Mouse (Mus musculus) CH12.LX (cell line): ENCODE measurements around the gene Hk1. TPM values are rescaled to one million over a fixed set of nuclear protein-coding genes. Genes with fewer than 3 reads are reported as not detected.

ENCODE experiments used
- DNase-seq: peaks from one replicate; pipeline ENCODE4 v3.0.0-alpha.2; 2013; ENCODE audit errors: extremely low read depth
- H3K27ac ChIP-seq: 2 replicates; pipeline ENCODE4 v1.5.1; 2012; ENCODE audit warnings: low read depth, mild to moderate bottlenecking, control low read depth, moderate library complexity; ENCODE audit not compliant: insufficient read depth
- H3K27me3 ChIP-seq: replicated peaks from 2 replicates; pipeline ENCODE3; 2012; ENCODE audit warnings: inconsistent platforms
- H3K36me3 ChIP-seq, 2 experiments: replicated peaks in 1 of 2; 2 replicates each; pipeline versions ENCODE3 to v1.6.1; 2012; ENCODE audit warnings: inconsistent platforms in 1 of 2, low read length in 1 of 2, mild to moderate bottlenecking in 1 of 2, mixed read lengths in 1 of 2, moderate library complexity in 1 of 2; ENCODE audit not compliant: control insufficient read depth in 1 of 2, insufficient read depth in 1 of 2
- H3K4me1 ChIP-seq, 2 experiments: 2 replicates each; pipeline ENCODE4 v1.6.1; 2012; ENCODE audit warnings: inconsistent platforms in 1 of 2, moderate library complexity in 1 of 2; ENCODE audit not compliant: insufficient read depth in 2 of 2, control insufficient read depth in 1 of 2
- H3K4me2 ChIP-seq: 2 replicates; pipeline ENCODE4 v1.6.1; 2012; ENCODE audit warnings: low read depth, mild to moderate bottlenecking, control low read depth; ENCODE audit not compliant: poor library complexity, insufficient read depth, severe bottlenecking
- H3K4me3 ChIP-seq, 3 experiments: fragments of 150-350 bp in 1 of 3; sonication (generic) in 1 of 3; replicated peaks in 1 of 3; 2 replicates each; pipeline versions ENCODE3 to v1.5.1; 2011 to 2012; ENCODE audit warnings: low read depth in 2 of 3, low read length in 2 of 3, mild to moderate bottlenecking in 2 of 3, moderate library complexity in 2 of 3, control low read depth in 1 of 3, improper control_type of control experiment in 1 of 3, inconsistent platforms in 1 of 3, mixed read lengths in 1 of 3; ENCODE audit not compliant: poor library complexity in 1 of 3
- H3K79me2 ChIP-seq: replicated peaks from 2 replicates; pipeline ENCODE4 v1.6.1; 2012; ENCODE audit warnings: mild to moderate bottlenecking, moderate library complexity; ENCODE audit not compliant: control insufficient read depth, poor library complexity, insufficient read depth, severe bottlenecking; ENCODE audit errors: extremely low read depth
- H3K9ac ChIP-seq: 2 replicates; pipeline ENCODE4 v1.6.1; 2012; ENCODE audit warnings: low read depth, mild to moderate bottlenecking, control low read depth, moderate library complexity; ENCODE audit not compliant: insufficient read depth
- H3K9me3 ChIP-seq: replicated peaks from 2 replicates; pipeline ENCODE3; 2012; ENCODE audit warnings: low read length, inconsistent platforms, mixed read lengths
- BHLHE40 ChIP-seq: IDR thresholded peaks from 2 replicates; pipeline ENCODE4 v1.6.1; 2011; ENCODE audit warnings: mild to moderate bottlenecking, low read depth, low read length, improper control_type of control experiment
- CHD2 ChIP-seq: IDR thresholded peaks from 2 replicates; pipeline ENCODE4 v1.6.1; 2011; ENCODE audit warnings: low read length, improper control_type of control experiment
- CTCF ChIP-seq, 2 experiments: IDR thresholded peaks in 1 of 2; conservative IDR thresholded peaks in 1 of 2; 2 replicates each; pipeline ENCODE4 v1.5.1; 2011 to 2012; ENCODE audit warnings: low read depth in 2 of 2, low read length in 2 of 2, improper control_type of control experiment in 1 of 2, inconsistent platforms in 1 of 2, mild to moderate bottlenecking in 1 of 2, moderate library complexity in 1 of 2
- ELF1 ChIP-seq: IDR thresholded peaks from 2 replicates; pipeline ENCODE4 v1.6.1; 2014; ENCODE audit warnings: low read depth, mild to moderate bottlenecking, inconsistent platforms, low read length, improper control_type of control experiment
- EP300 ChIP-seq: IDR thresholded peaks from 2 replicates; pipeline ENCODE4 v1.6.1; 2011; ENCODE audit warnings: low read length, improper control_type of control experiment
- ETS1 ChIP-seq: conservative IDR thresholded peaks from 2 replicates; pipeline ENCODE4 v1.6.1; 2012; ENCODE audit warnings: low read depth, mild to moderate bottlenecking, inconsistent platforms, low read length, improper control_type of control experiment, moderate library complexity
- HCFC1 ChIP-seq: IDR thresholded peaks from 2 replicates; pipeline ENCODE4 v1.6.1; 2012; ENCODE audit warnings: low read depth, mild to moderate bottlenecking, inconsistent platforms, low read length, improper control_type of control experiment
- IRF4 ChIP-seq: IDR thresholded peaks from 2 replicates; pipeline ENCODE4 v1.6.1; 2014; ENCODE audit warnings: low read depth, mild to moderate bottlenecking, inconsistent platforms, low read length, improper control_type of control experiment
- MAFK ChIP-seq: IDR thresholded peaks from 2 replicates; pipeline ENCODE4 v1.6.1; 2011; ENCODE audit warnings: low read length, improper control_type of control experiment; ENCODE audit not compliant: insufficient replicate concordance
- MAX ChIP-seq: IDR thresholded peaks from 2 replicates; pipeline ENCODE4 v1.6.1; 2011; ENCODE audit warnings: low read length, improper control_type of control experiment
- MAZ ChIP-seq: IDR thresholded peaks from 2 replicates; pipeline ENCODE4 v1.6.1; 2012; ENCODE audit warnings: low read depth, mild to moderate bottlenecking, inconsistent platforms, low read length, improper control_type of control experiment, moderate library complexity
- MEF2A ChIP-seq: IDR thresholded peaks from 2 replicates; pipeline ENCODE4 v1.6.1; 2014; ENCODE audit warnings: low read depth, mild to moderate bottlenecking, inconsistent platforms, low read length, improper control_type of control experiment, borderline replicate concordance
- MXI1 ChIP-seq: IDR thresholded peaks from 2 replicates; pipeline ENCODE4 v1.6.1; 2011; ENCODE audit warnings: mild to moderate bottlenecking, low read depth, low read length, improper control_type of control experiment
- NRF1 ChIP-seq: IDR thresholded peaks from 2 replicates; pipeline ENCODE4 v1.6.1; 2014; ENCODE audit warnings: low read depth, mild to moderate bottlenecking, inconsistent platforms, low read length, improper control_type of control experiment, moderate library complexity
- POLR2A ChIP-seq: IDR thresholded peaks from 2 replicates; pipeline ENCODE4 v1.6.1; 2011; ENCODE audit warnings: low read depth, mild to moderate bottlenecking, improper control_type of control experiment, low read length
- RAD21 ChIP-seq: IDR thresholded peaks from 2 replicates; pipeline ENCODE4 v1.6.1; 2011; ENCODE audit warnings: low read depth, mild to moderate bottlenecking, low read length, improper control_type of control experiment, moderate library complexity
- TBP ChIP-seq: conservative IDR thresholded peaks from 2 replicates; pipeline ENCODE4 v1.6.1; 2011; ENCODE audit warnings: low read depth, low read length, improper control_type of control experiment
- UBTF ChIP-seq: IDR thresholded peaks from 2 replicates; pipeline ENCODE4 v1.6.1; 2012; ENCODE audit warnings: low read depth, mild to moderate bottlenecking, inconsistent platforms, low read length, improper control_type of control experiment, moderate library complexity
- USF2 ChIP-seq: conservative IDR thresholded peaks from 2 replicates; pipeline ENCODE4 v1.6.1; 2011; ENCODE audit warnings: low read depth, low read length, improper control_type of control experiment
- ZMIZ1 ChIP-seq: IDR thresholded peaks from 2 replicates; pipeline ENCODE4 v1.6.1; 2012; ENCODE audit warnings: low read depth, mild to moderate bottlenecking, inconsistent platforms, low read length, improper control_type of control experiment
- ZNF384 ChIP-seq: IDR thresholded peaks from 2 replicates; pipeline ENCODE4 v1.6.1; 2012; ENCODE audit warnings: low read depth, low read length, improper control_type of control experiment, inconsistent platforms
- dilution Hi-C: fragments of 300-500 bp; cut with MboI; formaldehyde crosslinking; loops from 2 replicates; pipeline ENCODE4 v1.14.3; 2020; ENCODE audit warnings: low sequenced_read_pairs; ENCODE audit not compliant: extremely low pct_unique_long_range_greater_than_20kb, extremely low pct_ligation_motif_present
- in situ Hi-C: fragments of 300-500 bp; cut with MboI; formaldehyde crosslinking; loops from 3 replicates; pipeline ENCODE4 v1.14.3; 2019; ENCODE audit warnings: low sequenced_read_pairs, low pct_ligation_motif_present, low pct_unique_long_range_greater_than_20kb, mixed read lengths
- polyA plus RNA-seq: library from polyadenylated mRNA; unstranded; fragments of >175 nt; gene quantifications from 2 replicates; pipeline ENCODE4 v1.2.1, GENCODE M21; 2012; ENCODE audit warnings: low read depth; ENCODE audit not compliant: insufficient read length
- total RNA-seq, 2 experiments: library from RNA; depleted of rRNA; stranded (reverse); fragments of 300-350 nt in 1 of 2; fragments of >200 nt in 1 of 2; gene quantifications; 2 replicates each; pipeline ENCODE4 v1.2.3; 2012 to 2014

The Hk1 gene
- total and polyA plus RNA-seq, 3 experiments: 9.3 to 30.1 (median 23.4) TPM

DNA sequence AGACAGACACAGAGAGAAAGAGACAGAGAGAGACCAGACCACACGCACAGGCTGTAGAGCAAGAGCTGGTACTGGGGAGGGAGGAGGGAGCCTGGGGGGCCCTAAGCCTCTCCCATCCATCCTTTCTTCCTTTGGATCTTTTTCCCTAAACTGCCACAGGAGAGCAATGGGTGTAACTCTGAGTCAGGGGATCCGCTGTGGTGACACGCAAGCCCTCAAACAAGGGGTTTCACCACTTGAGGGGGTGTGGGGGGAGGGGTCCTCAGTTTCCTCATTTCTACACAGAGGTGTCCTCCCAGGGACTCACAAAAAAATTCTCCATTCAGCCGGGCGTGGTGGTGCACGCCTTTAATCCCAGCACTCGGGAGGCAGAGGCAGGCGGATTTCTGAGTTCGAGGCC lies 48.4 kb downstream of the Hk1 start:
- in situ Hi-C loops: no loop called here
- Histone ChIP-seq H3K27me3 (no peaks in the 10 kb centered on the region), H3K27ac (no peak overlapping the region), H3K9me3 (peaks cover 3% of the 10 kb centered on the region), H3K79me2 (no peaks in the 10 kb centered on the region), H3K9ac (no peak overlapping the region), H3K4me2 (no peak overlapping the region), H3K4me3 (no peak overlapping the region), H3K4me1 (peaks cover 11 to 49% of the 10 kb centered on the region in 2 experiments), H3K36me3 (peaks cover 0 to 20% of the 10 kb centered on the region in 2 experiments)
- TF ChIP-seq USF2 (no peak), NRF1 (no peak), UBTF (no peak), CHD2 (no peak), ELF1 (no peak), MXI1 (no peak), BHLHE40 (no peak)
- dilution Hi-C loops: no loop called here
- DNase-seq: no peak

DNA sequence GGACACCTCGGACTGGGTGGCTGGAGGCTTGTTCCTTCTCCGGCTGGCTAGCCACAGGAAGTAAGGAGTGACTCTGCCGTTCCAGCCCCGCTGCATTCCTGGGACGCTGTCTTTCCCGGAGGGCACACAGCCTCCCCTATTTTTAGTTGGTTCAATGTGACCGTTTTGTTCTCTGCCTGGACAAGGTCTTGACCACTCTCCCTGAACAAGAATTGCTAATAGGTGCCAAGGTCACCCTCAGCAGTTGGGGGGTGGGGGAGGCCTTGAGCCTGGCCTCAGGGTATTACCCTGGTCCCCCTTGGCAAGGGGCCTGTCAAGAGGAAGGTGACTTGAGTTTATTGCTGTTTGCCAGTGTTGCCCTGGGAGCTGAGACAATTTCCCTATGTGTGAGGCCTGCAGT lies 49.9 kb downstream of the Hk1 start:
- in situ Hi-C loops: no loop called here
- dilution Hi-C loops: no loop called here
- Histone ChIP-seq H3K36me3 (peaks cover 0 to 23% of the 10 kb centered on the region in 2 experiments), H3K4me2 (no peak overlapping the region), H3K4me3 (no peak overlapping the region), H3K9me3 (peaks cover 3% of the 10 kb centered on the region), H3K79me2 (no peaks in the 10 kb centered on the region), H3K27me3 (no peaks in the 10 kb centered on the region), H3K27ac (no peak overlapping the region), H3K9ac (no peak overlapping the region), H3K4me1 (peaks cover 17 to 44% of the 10 kb centered on the region in 2 experiments)
- no peak for DNase-seq
- TF ChIP-seq TBP (no peak), MAX (no peak), CTCF (conservative IDR thresholded peaks at IDR 0.05 in 1 of 2, IDR thresholded peaks at IDR 0.05 in 1 of 2; ENCODE audit: low read depth in 2 of 2, low read length in 2 of 2) (no peak), CHD2 (no peak), MAZ (no peak), MEF2A (no peak), NRF1 (no peak), ZNF384 (no peak), ELF1 (no peak), POLR2A (no peak), MAFK (no peak), RAD21 (no peak), ETS1 (no peak), HCFC1 (no peak), EP300 (no peak), UBTF (no peak), ZMIZ1 (no peak), IRF4 (no peak)
- TF ChIP-seq, all 38 proteins: peak for 0
